Mouse (Mus musculus): ENCODE measurements around the gene Alk. TPM values are rescaled to one million over a fixed set of nuclear protein-coding genes. Genes with fewer than 3 reads are reported as not detected.

Alk gene
- total RNA-seq, 2 experiments from 2014 or later, result 6.7 to 7.3 TPM

DNA sequence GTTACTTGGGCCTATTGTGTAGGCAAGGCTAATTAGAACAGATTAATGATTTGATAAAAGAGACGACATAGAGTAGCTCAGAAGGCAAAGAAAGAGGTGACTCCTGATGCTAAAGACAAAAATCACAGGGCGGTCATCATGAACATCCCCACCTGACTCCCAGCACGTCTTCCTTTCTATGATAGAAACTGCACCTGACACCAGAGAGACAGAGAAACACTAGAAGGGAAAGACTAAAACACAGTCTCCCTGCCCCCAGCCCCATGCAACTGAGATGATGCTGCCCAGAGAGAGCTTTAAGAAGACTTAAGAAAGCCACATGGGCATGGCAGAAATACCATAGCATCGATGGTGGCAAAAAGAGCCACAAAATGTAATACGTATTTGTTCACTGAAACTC, 330.2 kb downstream of the Alk start:
- DNase-seq (ENCODE audit: low spot score in 2 of 2), result no peak

DNA sequence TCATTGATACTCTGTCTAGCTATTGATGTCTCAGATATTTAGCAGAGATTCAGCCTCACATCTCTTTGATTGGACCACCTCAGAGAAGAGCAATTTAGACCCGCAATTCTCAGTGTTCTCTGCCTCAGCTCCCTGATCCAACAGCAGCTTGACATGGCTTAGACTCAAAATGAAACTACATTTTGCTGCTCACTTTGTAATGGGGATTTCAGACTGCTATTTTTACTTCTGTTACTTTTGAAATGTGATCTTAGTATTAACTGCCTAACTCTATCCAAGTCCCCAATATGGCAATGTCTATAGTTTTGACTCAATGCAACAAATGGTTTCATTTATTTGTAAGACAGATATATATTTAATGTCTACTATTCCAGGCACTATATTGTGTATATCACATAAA, 332.8 kb downstream of the Alk start:
- DNase-seq (ENCODE audit: low spot score in 2 of 2), result no peak

DNA sequence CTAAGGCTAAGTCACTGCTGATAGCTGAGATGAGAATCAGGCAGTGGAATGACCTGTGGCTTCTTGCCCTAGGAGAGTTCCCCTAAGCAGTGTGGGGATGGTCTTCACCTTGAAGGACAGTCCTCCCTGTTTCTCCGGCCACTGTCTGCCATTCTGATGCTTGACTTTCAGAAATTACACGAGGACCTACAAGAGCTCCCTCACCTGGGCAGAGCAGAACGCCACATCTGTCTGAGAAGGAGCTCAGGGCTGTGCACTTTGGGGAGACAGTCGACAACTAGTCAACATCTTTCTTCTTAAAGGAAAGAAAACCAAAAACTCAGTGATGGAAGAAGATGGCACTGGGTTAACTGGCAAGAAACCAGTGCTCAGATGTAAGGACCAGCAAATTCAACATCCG, 335.9 kb downstream of the Alk start:
- DNase-seq (ENCODE audit: low spot score in 2 of 2), result no peak

DNA sequence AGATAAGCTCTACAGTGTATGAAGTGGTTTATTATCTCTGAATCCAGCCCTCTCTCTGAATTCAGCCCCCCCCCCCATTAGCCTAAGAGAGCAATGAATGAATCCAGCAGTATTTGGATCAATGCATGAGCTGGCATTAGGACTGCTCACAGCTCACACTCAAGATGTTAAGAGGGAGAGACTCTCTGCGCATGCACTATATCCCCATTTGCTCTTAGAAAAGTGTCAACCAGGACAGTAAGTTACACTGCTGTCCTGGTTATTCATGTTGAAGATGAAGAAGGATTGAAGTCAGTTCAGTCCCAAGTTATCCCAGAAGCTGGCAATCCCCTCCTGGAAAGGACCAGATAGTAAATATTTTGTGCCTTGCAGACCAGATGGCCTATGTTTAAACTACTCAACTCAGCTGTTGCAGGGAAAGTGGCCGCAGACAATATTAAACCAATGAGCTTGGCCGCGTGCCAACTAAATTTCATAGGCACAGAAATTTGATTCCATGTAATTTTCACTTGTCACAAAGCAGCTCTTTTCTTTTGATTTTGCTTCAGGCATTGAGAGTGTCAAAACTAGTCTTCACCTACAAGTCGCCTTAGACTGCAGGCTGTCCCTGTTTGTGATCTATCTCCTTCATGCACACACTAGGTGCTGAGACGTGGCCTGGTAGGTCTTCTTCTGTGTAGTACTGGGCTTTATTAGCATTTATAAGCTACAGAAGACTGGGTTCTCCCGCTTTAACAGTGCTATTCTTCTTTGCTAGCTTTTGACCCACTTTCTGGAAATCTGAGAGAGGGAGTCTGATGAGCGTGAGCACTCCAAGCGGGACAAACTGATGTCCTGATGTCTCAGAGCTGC, 339.0 kb downstream of the Alk start:
- peak; percentile 22 to 38 for DNase-seq (ENCODE audit: low spot score in 2 of 2)

DNA sequence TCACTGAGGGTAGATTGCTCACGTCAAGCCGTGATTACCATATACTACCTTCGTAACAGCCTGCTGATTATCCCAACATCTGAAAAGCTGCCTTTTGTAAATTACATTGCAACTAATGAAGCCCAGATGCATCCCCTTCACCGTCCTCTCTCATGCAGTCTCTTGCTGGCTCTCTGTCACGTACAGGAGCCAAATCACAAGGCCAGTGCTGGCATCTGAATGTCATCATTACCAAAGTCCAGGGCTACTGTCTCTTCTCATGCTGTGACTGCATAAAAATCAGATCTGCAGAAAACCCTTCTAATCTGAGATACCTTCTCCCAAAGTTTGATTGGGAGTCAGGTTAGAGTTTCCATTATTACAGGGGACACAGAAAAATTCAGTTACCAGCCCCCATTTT, 351.0 kb downstream of the Alk start:
- DNase-seq (ENCODE audit: low spot score in 2 of 2), result no peak

DNA sequence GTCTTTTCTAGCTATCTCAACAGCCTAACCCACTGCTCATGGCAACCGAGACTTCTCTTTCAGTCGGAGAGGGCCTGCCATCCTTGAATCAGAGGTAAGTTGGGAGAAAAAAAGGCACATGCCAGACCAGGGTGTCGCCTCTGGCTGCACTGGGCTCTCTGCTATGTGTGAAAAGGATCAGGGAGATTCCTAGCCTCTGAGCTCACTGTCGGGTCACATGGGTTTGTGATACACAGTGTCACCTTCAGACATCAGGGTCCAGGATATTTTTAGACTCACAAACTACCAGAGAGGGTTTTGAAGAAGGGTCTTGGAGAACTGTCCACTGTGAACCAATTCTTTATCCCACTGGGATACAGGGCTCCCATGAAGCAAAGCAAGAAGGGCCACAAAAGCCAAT, 352.9 kb downstream of the Alk start:
- DNase-seq (ENCODE audit: low spot score in 2 of 2), result no peak

DNA sequence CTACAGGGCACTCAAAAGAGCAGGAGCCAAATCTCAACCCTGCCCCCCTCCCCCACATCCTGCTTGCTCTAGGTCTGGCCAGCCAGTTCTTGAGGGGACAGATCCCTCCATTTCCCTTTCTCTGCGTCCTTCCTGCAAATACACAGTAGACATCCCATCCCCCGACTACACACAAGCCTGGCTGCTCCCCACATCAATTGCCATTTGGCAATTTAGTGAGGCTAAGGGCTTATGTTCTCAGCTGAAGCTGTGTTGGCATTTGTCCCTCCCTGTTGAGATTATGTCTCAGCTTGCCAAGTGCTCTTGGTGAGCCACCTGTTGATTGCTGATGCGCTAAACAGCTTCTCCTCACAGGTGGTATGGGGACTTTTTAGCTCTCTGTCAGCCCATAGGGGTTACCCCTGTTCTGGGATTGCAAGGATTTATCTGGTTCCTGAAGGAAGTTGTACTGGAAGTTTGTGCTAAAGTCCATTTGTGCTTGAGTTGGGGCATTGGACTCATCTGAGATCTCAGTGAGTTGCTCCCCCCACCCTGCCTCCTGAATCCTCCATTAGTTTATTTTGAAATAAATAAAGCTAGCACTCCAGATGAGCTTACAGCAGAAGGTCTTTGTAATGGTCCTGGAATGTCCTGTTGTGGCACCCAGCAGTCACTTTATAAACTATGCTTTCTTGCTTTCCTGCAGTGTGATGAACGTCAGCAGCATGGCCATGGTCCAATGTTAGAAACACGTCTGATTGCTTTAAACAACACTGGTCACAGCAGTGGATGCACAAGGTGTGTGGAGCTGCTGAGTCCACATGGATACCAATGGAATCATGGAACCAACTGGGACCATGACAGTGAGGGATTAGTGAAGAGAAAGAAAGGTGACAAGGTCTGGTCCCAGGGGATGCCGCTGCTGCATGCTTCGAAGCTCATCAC, 353.7 kb downstream of the Alk start:
- DNase-seq (ENCODE audit: low spot score in 2 of 2), result peak; percentile 34 to 72

DNA sequence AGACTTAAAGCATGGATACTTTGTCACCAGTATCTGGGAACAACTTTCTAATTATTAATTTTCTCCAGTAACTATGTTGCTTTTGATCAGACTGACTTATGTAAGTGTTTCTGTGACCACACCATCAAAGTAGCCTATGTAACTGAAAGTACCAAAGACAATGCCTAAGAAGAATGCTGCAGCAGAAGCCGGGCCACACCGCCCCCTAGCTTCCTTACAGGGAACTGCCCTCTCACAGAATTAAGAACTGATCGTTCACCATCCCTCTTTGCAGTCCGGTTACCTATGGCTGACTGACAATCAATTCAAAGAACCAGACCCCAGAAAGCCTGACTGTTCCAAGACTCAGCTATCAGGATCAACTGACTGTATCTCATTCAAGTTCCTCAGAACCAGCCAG, 362.4 kb downstream of the Alk start:
- peak; percentile 16 to 31 for DNase-seq (ENCODE audit: low spot score in 2 of 2)

DNA sequence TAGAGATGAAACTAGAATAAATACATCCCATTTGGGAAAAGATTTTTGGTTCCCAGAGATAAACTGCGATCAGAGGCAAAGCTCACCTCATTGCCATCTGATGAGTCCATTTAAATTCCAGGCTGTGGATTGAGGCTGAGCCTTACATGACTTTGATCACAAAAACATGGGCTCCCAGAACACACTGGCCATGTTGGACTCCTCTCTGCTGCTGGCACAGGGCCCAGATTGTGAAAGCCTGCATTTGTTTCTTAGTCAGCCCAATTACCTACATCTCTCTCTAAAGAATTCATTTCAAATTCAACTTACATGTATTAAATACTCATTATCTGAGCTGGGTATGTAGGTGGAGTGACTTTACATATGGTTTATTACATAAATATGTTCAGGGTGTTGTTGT, 367.1 kb downstream of the Alk start:
- DNase-seq (ENCODE audit: low spot score in 2 of 2), result peak in 1 of 2 experiments; percentile 23

DNA sequence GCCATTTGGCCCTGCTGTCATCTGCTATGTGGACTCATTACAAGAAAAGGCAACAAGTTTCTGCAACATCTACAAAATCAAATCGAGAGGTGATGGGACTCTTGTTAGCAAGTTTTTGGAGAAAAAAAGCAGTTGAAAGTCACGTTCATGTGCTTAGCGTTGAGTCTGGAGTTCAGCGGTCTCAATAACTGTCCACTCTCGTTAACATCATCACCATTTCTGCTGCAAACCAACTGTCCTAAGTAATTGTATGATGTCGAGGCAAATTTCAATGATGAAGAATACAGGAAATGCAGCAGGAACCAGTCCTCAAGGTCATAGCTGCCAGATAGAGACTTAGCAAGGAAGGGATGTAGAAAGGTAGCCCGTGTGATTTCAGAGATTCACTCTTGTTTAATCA, 373.5 kb downstream of the Alk start:
- DNase-seq (ENCODE audit: low spot score in 2 of 2), result no peak

DNA sequence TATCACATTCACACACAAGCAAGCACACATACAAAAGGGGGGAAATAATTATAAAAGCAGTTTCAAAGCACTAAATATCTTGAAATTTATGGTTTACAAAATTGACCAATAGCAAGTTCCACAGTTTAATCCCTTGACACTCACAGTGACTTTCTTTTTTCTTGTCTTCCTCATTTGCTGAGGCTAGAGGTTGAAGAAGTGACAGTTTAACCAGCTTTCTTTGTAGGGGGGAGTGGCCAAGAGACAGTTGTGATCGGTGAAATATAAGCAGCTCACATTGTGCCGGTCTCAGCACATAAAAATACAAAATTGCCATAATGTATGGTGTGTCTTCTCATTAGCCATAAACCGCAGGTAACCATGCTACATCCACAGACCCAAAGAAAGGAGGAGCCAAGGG, 385.6 kb downstream of the Alk start:
- no peak for DNase-seq (ENCODE audit: low spot score in 2 of 2)

DNA sequence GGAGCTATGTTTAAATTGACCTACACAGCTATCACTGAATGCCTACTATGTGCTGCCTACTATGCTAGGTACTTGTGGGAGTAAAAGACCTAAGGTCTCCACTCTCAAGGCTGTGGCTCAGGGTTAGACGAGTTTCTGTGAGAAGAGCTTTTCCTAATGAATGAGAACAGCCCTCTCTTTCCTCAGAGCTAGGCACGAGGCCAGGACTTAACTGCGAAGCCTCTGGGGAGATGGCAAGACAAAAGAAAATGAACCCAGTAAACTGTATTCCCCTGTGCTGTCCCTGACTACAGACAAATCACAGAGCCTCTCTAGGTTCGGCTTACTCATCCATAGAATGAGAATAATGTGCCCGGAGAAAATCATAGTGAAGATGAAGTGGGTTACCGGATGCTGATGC, 406.9 kb downstream of the Alk start:
- DNase-seq (ENCODE audit: low spot score in 2 of 2), result no peak

DNA sequence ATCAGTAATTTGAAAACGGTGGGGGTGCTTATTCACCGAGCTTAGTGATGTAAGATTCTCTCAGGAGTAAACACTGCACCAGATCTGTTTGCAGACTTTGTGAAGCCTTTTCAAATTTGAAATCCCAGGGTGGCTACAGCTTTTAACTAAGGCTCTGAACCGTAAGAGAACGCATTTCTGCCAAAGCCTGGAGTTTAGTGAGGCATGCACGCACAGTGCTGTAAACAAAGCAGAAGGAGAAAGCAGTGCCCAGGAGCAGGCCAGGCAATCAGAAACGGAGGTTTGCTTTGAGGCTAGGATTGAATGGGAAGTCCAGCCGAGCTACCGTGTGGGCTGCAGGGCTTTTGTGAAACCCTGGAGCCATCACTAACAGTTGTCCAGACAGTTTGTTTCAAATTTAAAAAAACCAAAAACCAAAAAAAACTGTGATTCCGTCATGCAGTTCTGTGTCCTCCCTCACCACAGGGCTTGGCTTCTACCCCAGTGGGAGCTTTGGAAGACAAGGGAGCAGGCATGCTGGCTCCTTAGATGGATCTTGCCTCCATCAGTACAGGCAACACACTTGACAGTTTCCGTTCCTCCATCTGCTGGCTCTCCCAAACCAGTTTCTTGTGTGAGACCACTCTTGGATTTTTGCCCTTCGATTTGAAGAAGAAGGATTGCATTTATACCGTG, 409.3 kb downstream of the Alk start:
- DNase-seq (ENCODE audit: low spot score in 2 of 2), result peak in 1 of 2 experiments; percentile 31

DNA sequence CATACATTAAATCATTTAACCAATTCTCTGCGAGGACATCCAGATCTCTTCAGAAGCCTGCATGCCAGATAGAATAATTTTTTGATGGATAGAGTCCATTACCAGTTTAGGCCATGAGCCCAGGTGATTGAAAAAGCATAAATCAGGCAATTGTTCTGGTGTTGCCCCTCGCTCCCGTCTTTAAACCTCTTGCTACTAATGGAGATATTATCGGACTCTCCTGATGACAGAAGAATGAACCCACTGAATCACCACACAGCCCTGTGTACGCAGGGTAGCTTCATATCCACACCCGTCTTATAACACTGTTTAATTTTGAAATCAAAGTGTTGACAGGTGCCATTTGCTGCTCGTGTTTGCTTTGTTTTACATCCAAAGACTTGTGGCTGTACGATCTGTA, 413.9 kb downstream of the Alk start:
- DNase-seq (ENCODE audit: low spot score in 2 of 2), result no peak

DNA sequence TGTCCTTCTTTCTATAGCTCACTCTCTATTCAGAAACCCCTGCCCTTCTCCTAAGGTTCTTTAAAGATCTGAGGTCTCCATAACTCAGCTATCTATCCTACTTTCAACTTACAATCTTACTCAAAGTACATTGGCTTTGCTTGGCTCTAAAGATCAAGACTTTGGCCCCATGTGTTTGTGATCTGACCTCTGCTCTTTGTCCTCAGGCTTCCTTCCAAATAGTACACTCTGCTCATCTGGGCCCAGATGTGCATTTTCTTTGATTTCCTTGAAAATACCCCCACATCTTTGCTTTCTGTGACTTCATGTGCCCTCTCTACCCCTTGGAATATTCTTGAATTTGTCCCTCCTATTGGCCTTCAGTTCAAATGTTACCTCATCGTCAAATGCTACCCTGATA, 417.4 kb downstream of the Alk start:
- no peak for DNase-seq (ENCODE audit: low spot score in 2 of 2)

DNA sequence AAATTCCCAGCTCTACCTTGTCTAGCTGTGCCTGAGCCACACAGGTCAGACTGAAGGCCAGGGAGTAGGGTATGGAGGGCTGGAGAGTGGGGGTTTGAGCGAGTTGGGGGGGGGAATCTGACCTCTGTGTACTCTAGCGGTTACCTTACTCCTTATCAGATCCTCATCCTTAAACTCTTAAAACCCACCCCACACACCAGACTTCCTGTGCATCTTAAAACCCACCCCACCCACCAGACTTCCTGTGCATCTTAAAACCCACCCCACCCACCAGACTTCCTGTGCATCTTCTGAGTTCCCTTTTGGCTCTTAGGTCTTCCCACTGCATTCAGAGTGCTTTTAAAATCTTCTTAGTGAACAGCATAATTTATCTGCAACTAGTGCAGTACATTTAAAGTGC, 422.0 kb downstream of the Alk start:
- DNase-seq (ENCODE audit: low spot score in 2 of 2), result no peak

DNA sequence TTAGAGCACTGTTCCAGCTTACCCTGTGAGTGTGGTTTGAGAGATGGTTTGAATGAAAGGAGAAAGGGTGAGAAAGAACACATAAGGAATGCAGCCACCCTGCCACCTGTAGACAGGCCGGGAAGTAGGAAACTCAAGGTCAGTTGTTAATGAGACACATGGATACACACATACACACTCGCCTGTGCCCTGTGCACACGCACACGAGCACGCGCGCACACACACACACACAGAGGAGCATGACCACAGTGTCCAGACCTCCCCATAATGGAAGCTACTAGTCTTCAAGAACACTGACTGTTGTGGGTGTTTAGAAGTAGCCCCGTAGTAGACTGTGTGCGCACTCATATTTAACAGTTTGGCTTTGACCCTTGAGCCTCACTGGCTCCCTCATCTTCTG, 424.2 kb downstream of the Alk start:
- DNase-seq (ENCODE audit: low spot score in 2 of 2), result no peak

DNA sequence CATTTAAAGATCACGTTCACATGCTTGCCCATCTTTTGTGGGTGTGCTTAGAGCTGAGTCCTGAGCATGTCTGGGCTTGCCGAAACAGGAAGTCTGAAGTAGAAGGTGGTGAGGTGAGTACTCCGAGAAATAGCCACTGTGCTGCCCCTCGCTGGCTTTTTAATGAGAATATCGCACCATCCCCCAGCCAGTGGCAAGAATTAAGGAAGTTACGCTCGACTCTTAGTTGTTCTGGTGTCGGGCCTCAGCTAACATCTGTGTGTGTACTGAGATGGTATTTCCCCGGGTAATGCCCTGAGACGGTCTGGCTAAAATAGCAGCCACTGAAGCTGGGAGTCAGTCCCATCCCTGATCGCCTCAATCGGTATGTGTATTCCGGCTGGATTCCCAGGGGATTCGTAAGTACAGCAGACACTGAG, 424.7 kb downstream of the Alk start:
- DNase-seq (ENCODE audit: low spot score in 2 of 2), result no peak

DNA sequence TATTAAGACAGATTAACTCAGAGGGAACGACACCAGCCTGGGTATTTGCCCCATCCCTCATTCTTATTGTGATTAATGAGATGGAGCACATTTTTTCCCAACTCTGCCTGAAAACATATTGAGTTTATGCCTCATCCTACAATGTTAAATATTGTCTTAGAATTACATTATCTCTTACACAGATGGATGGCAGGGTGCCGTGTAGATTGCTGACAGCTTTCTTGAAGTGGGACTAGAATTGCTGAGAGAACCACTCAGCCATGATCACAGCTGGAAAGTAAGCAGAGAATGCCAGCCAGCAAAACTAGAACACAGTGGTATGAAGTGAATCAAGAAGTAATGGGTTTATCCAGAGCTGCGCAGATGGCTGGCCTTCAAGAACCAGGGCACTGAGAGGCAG, 430.6 kb downstream of the Alk start:
- DNase-seq (ENCODE audit: low spot score in 2 of 2), result peak in 1 of 2 experiments; percentile 55

DNA sequence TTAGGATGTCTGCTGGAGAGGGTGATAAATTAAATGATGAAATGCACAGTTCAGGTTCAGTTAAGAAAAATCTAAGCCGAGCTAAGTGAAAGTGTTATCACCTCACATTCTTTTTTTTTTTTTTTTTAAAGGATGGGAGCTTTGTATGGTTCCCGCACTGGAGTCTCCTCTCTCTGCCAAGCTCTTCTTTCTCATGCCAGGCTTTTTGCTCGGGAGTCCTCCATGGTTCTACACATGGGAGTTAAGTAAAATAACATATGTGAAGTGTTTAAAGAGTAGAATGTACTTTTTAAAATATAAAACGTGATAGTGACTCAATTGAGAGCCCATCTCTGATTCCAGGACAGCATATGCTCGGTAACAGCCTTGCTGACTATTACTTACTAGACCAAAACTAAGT, 436.3 kb downstream of the Alk start:
- DNase-seq (ENCODE audit: low spot score in 2 of 2), result no peak

DNA sequence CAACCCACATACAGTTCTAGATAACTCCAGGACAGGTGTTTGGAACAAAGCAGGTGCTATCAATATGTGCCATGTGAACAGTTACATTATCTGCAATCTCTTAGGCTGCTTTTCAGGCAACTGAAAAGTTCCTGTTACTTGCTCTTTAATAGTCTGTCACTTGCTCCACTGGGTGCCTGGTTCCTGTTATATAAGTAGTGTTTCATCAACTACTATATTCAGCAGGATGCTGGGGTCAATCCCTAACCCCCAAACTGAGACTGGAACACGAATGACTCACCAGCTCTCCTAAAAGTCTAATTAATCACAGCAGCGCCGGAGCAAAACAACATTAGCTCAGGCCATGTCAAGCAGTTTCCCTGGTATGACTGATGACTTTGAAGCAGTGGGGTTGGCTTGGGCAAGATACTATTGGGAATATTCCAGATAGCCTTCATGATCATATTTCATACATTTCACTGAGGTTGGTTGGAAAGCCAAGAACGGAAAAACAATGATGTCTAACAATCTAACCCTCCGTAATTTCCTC, 445.5 kb downstream of the Alk start:
- no peak for DNase-seq (ENCODE audit: low spot score in 2 of 2)
